Mouse (Mus musculus): ENCODE data around the gene Os9.
"Not testable (repeated sequence)": the region's sequence is repeated elsewhere in the genome, so short reads cannot be mapped to it uniquely, and the experiment has no call there.

The Os9 gene

GRCm38 (mm10) chr10:127145303-127145702, 24.4 kb upstream of the Os9 start:
- no peak for ATAC-seq (ENCODE audit: low TSS enrichment)

- ATAC-seq (ENCODE audit: low TSS enrichment): no peak
Measured at GRCm38 (mm10) chr10:127144536-127144935, 23.6 kb upstream of the Os9 start.

- no peak for ATAC-seq (ENCODE audit: low TSS enrichment)
Measured at GRCm38 (mm10) chr10:127143228-127143627, 22.3 kb upstream of the Os9 start.

- no peak for ATAC-seq (ENCODE audit: low TSS enrichment)
Measured at GRCm38 (mm10) chr10:127141500-127141899, 20.6 kb upstream of the Os9 start.

- ATAC-seq (ENCODE audit: low TSS enrichment): no peak
Measured at GRCm38 (mm10) chr10:127140971-127141370, 20.0 kb upstream of the Os9 start.

GRCm38 (mm10) chr10:127138328-127139141, 17.6 kb upstream of the Os9 start:
- ATAC-seq (ENCODE audit: low TSS enrichment): no peak

GRCm38 (mm10) chr10:127137896-127138295, 17.0 kb upstream of the Os9 start:
- ATAC-seq (ENCODE audit: low TSS enrichment): no peak

- no peak for ATAC-seq (ENCODE audit: low TSS enrichment)
Measured at GRCm38 (mm10) chr10:127136510-127136909, 15.6 kb upstream of the Os9 start.

GRCm38 (mm10) chr10:127135118-127135836, 14.3 kb upstream of the Os9 start:
- no peak for ATAC-seq (ENCODE audit: low TSS enrichment)

- not testable (repeated sequence) for ATAC-seq (ENCODE audit: low TSS enrichment)
Measured at GRCm38 (mm10) chr10:127134394-127135035, 13.6 kb upstream of the Os9 start.

GRCm38 (mm10) chr10:127132469-127132868, 11.5 kb upstream of the Os9 start:
- no peak for ATAC-seq (ENCODE audit: low TSS enrichment)

GRCm38 (mm10) chr10:127129431-127129830, 8.5 kb upstream of the Os9 start:
- no peak for ATAC-seq (ENCODE audit: low TSS enrichment)

GRCm38 (mm10) chr10:127127711-127128279, 6.9 kb upstream of the Os9 start:
- ATAC-seq (ENCODE audit: low TSS enrichment): no peak

- no peak for ATAC-seq (ENCODE audit: low TSS enrichment)
Measured at GRCm38 (mm10) chr10:127126579-127126978, 5.6 kb upstream of the Os9 start.

GRCm38 (mm10) chr10:127125210-127126001, 4.5 kb upstream of the Os9 start:
- no peak for ATAC-seq (ENCODE audit: low TSS enrichment)

GRCm38 (mm10) chr10:127123436-127123805, 2.5 kb upstream of the Os9 start:
- peak; percentile 32; the same call in 1 of the 2 replicates for ATAC-seq (ENCODE audit: low TSS enrichment)

- peak; percentile 29; the same call in 1 of the 2 replicates for ATAC-seq (ENCODE audit: low TSS enrichment)
Measured at GRCm38 (mm10) chr10:127122784-127123435, 2.0 kb upstream of the Os9 start.

- ATAC-seq (ENCODE audit: low TSS enrichment): no peak
Measured at GRCm38 (mm10) chr10:127122018-127122417, 1.1 kb upstream of the Os9 start.

- 0 out of 2 replicates have a peak, but pooled peaks have one; percentile 0 for ATAC-seq (ENCODE audit: low TSS enrichment)
Measured at GRCm38 (mm10) chr10:127120301-127121065, 448 bp downstream of the Os9 start.

GRCm38 (mm10) chr10:127119229-127119628, 1.7 kb downstream of the Os9 start:
- ATAC-seq (ENCODE audit: low TSS enrichment): no peak
